Mouse (Mus musculus) kidney, adult 2 months (tissue): ENCODE data around the gene Atg7.

Experiments used
- CTCF ChIP-seq: fragments of 200-500 bp; conservative IDR thresholded peaks from 2 replicates; pipeline ENCODE4 v1.5.1; 2011; ENCODE audit warnings: low read depth, mild to moderate bottlenecking, control low read depth, low read length, moderate library complexity, mixed read lengths; ENCODE audit not compliant: insufficient read depth, insufficient read length
- POLR2A ChIP-seq: fragments of 200-500 bp; IDR thresholded peaks from one replicate; pipeline ENCODE4 v1.6.1; 2011; ENCODE audit warnings: low read depth, low read length, control low read depth

- TF ChIP-seq POLR2A (no peak), CTCF (no peak)
These were observed 262.5 kb downstream of the Atg7 start for GRCm38 (mm10) chr6:114905253-114906028.
